Mouse (Mus musculus): ENCODE results near the gene Ano8. TPM values are rescaled to one million over a fixed set of nuclear protein-coding genes. Genes with fewer than 3 reads are reported as not detected.

Gene Ano8
- total RNA-seq, 1 experiment: 10.6 TPM

GRCm38 (mm10) chr8:71478943-71479342 is 6.8 kb downstream of the Ano8 start:
- Histone ChIP-seq H3K9me3 (ENCODE audit: control insufficient read depth, insufficient read depth, low read depth, low read length) (no peaks in the 10 kb centered on the region), H3K4me1 (ENCODE audit: control insufficient read depth in 2 of 2, insufficient read depth in 2 of 2, low read length in 2 of 2, poor library complexity in 1 of 2) (peaks cover 0 to 7% of the 10 kb centered on the region in 2 experiments; a peak in 1 of 4 replicates), H3K4me3 (ENCODE audit: insufficient read depth in 1 of 2, low read depth in 1 of 2, low read length in 2 of 2, poor library complexity in 1 of 2, severe bottlenecking in 1 of 2) (no peak overlapping the region), H3K36me3 (ENCODE audit: control insufficient read depth, insufficient read depth, low read length, poor library complexity, severe bottlenecking) (peaks cover 11% of the 10 kb centered on the region; the same call in 1 of the 2 replicates), H3K27ac (ENCODE audit: insufficient read depth, low read depth, low read length, poor library complexity, severe bottlenecking) (no peak overlapping the region), H3K9ac (ENCODE audit: insufficient read depth, low read depth, low read length, poor library complexity, severe bottlenecking) (no peak overlapping the region)
- in situ Hi-C loops (cut with MboI; ENCODE audit: low sequenced_read_pairs in 2 of 2, unreplicated experiment in 2 of 2): no loop called here
- DNase-seq (ENCODE audit: low read depth, low spot score): no peak
- TF ChIP-seq MAFK (IDR thresholded peaks at IDR 0.05; ENCODE audit: insufficient read depth, low read depth, low read length) (no peak), CHD2 (IDR thresholded peaks at IDR 0.05; ENCODE audit: low read depth, low read length) (no peak), ZNF384 (IDR thresholded peaks at IDR 0.05; ENCODE audit: low read depth, low read length) (no peak), HCFC1 (IDR thresholded peaks at IDR 0.05; ENCODE audit: borderline replicate concordance, insufficient read depth, low read length) (no peak), ZC3H11A (IDR thresholded peaks at IDR 0.05; ENCODE audit: borderline replicate concordance, low read depth, low read length) (no peak)

- DNase-seq (ENCODE audit: low read depth, low spot score): no peak
- in situ Hi-C loops (cut with MboI; ENCODE audit: low sequenced_read_pairs in 2 of 2, unreplicated experiment in 2 of 2): no loop called here
- Histone ChIP-seq H3K4me1 (ENCODE audit: control insufficient read depth in 2 of 2, insufficient read depth in 2 of 2, low read length in 2 of 2, poor library complexity in 1 of 2) (peaks cover 0 to 7% of the 10 kb centered on the region in 2 experiments; a peak in 1 of 4 replicates), H3K9ac (ENCODE audit: insufficient read depth, low read depth, low read length, poor library complexity, severe bottlenecking) (peak overlapping the region; percentile 65; the same call in 1 of the 2 replicates), H3K9me3 (ENCODE audit: control insufficient read depth, insufficient read depth, low read depth, low read length) (no peaks in the 10 kb centered on the region), H3K27ac (ENCODE audit: insufficient read depth, low read depth, low read length, poor library complexity, severe bottlenecking) (no peak overlapping the region), H3K36me3 (ENCODE audit: control insufficient read depth, insufficient read depth, low read length, poor library complexity, severe bottlenecking) (peaks cover 21% of the 10 kb centered on the region), H3K4me3 (ENCODE audit: insufficient read depth in 1 of 2, low read depth in 1 of 2, low read length in 2 of 2, poor library complexity in 1 of 2, severe bottlenecking in 1 of 2) (peak overlapping the region; percentile 43 to 81)
- TF ChIP-seq HCFC1 (IDR thresholded peaks at IDR 0.05; ENCODE audit: borderline replicate concordance, insufficient read depth, low read length): 0 out of 2 replicates have a peak, but pooled peaks have one; percentile 51
- TF ChIP-seq ZNF384 (IDR thresholded peaks at IDR 0.05; ENCODE audit: low read depth, low read length): 0 out of 2 replicates have a peak, but pooled peaks have one; percentile 12
- no peak for TF ChIP-seq MAFK (IDR thresholded peaks at IDR 0.05; ENCODE audit: insufficient read depth, low read depth, low read length)
Measured at GRCm38 (mm10) chr8:71477196-71477845, 8.4 kb downstream of the Ano8 start.

GRCm38 (mm10) chr8:71476099-71476940 is 9.4 kb downstream of the Ano8 start:
- Histone ChIP-seq H3K9me3 (ENCODE audit: control insufficient read depth, insufficient read depth, low read depth, low read length) (no peaks in the 10 kb centered on the region), H3K4me3 (ENCODE audit: insufficient read depth in 1 of 2, low read depth in 1 of 2, low read length in 2 of 2, poor library complexity in 1 of 2, severe bottlenecking in 1 of 2) (peak overlapping the region; percentile 60 to 81), H3K9ac (ENCODE audit: insufficient read depth, low read depth, low read length, poor library complexity, severe bottlenecking) (peak overlapping the region; percentile 78), H3K4me1 (ENCODE audit: control insufficient read depth in 2 of 2, insufficient read depth in 2 of 2, low read length in 2 of 2, poor library complexity in 1 of 2) (peaks cover 0 to 5% of the 10 kb centered on the region in 2 experiments; a peak in 1 of 4 replicates), H3K27ac (ENCODE audit: insufficient read depth, low read depth, low read length, poor library complexity, severe bottlenecking) (0 out of 2 replicates have a peak overlapping the region, but pooled peaks have one; percentile 20), H3K36me3 (ENCODE audit: control insufficient read depth, insufficient read depth, low read length, poor library complexity, severe bottlenecking) (peaks cover 30% of the 10 kb centered on the region)
- DNase-seq (ENCODE audit: low read depth, low spot score): no peak
- in situ Hi-C loops (cut with MboI; ENCODE audit: low sequenced_read_pairs in 2 of 2, unreplicated experiment in 2 of 2): no loop called here
- TF ChIP-seq ZC3H11A (IDR thresholded peaks at IDR 0.05; ENCODE audit: borderline replicate concordance, low read depth, low read length): no peak
- no peak for TF ChIP-seq HCFC1 (IDR thresholded peaks at IDR 0.05; ENCODE audit: borderline replicate concordance, insufficient read depth, low read length)
- TF ChIP-seq CHD2 (IDR thresholded peaks at IDR 0.05; ENCODE audit: low read depth, low read length): no peak
- TF ChIP-seq ZNF384 (IDR thresholded peaks at IDR 0.05; ENCODE audit: low read depth, low read length): no peak
- no peak for TF ChIP-seq MAFK (IDR thresholded peaks at IDR 0.05; ENCODE audit: insufficient read depth, low read depth, low read length)

DNA sequence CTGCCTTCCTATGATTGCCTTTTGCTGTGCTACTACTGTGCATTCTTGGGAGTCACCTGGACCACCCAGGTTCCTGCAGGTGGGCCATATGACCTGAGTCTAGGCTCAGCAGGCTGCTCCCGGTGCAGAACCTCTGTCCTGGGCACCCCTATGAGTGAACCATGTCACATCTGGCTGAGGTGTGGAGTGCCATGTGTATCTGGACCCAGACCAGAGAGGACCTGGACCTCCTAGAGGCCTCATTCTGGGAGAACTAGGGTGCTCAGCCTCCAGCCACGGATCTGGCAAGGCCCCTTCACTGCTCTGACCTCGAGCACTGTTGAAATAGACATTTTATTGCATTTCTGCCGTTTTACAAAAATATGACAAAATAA is 10.1 kb downstream of the Ano8 start:
- TF ChIP-seq CHD2 (IDR thresholded peaks at IDR 0.05; ENCODE audit: low read depth, low read length) (no peak), HCFC1 (IDR thresholded peaks at IDR 0.05; ENCODE audit: borderline replicate concordance, insufficient read depth, low read length) (no peak), ZC3H11A (IDR thresholded peaks at IDR 0.05; ENCODE audit: borderline replicate concordance, low read depth, low read length) (no peak), ZNF384 (IDR thresholded peaks at IDR 0.05; ENCODE audit: low read depth, low read length) (no peak), MAFK (IDR thresholded peaks at IDR 0.05; ENCODE audit: insufficient read depth, low read depth, low read length) (no peak)
- Histone ChIP-seq H3K4me3 (ENCODE audit: insufficient read depth in 1 of 2, low read depth in 1 of 2, low read length in 2 of 2, poor library complexity in 1 of 2, severe bottlenecking in 1 of 2) (peak overlapping the region; percentile 60 to 81; a peak in 3 of 4 replicates), H3K9ac (ENCODE audit: insufficient read depth, low read depth, low read length, poor library complexity, severe bottlenecking) (no peak overlapping the region), H3K36me3 (ENCODE audit: control insufficient read depth, insufficient read depth, low read length, poor library complexity, severe bottlenecking) (peaks cover 35% of the 10 kb centered on the region), H3K27ac (ENCODE audit: insufficient read depth, low read depth, low read length, poor library complexity, severe bottlenecking) (no peak overlapping the region), H3K4me1 (ENCODE audit: control insufficient read depth in 2 of 2, insufficient read depth in 2 of 2, low read length in 2 of 2, poor library complexity in 1 of 2) (peaks cover 0 to 8% of the 10 kb centered on the region in 2 experiments; a peak in 1 of 4 replicates), H3K9me3 (ENCODE audit: control insufficient read depth, insufficient read depth, low read depth, low read length) (no peaks in the 10 kb centered on the region)
- DNase-seq (ENCODE audit: low read depth, low spot score): no peak
- in situ Hi-C loops (cut with MboI; ENCODE audit: low sequenced_read_pairs in 2 of 2, unreplicated experiment in 2 of 2): no loop called here
